Mouse (Mus musculus): ENCODE measurements at regions not wholly inside any gene's neighbourhood (a gene's known extent, or its start where the extent isn't known, plus 50 kb on each side); places are given as distances from the start of the nearest gene placed in this dataset.

- TF ChIP-seq CTCF (IDR thresholded peaks at IDR 0.05; ENCODE audit: insufficient read depth, low read length) (no peak), POLR2A (IDR thresholded peaks at IDR 0.05; ENCODE audit: borderline replicate concordance, extremely low read depth, low read depth, low read length) (no peak)
Observed at GRCm38 (mm10) chr10:122259354-122259753, 162.2 kb upstream of the Rxylt1 start.

All from lung, adult 2 months (tissue).